Mouse (Mus musculus): ENCODE data around the gene Cpox.
A peak's percentile ranks its signal among the peaks of the same experiment; 100 is the strongest.

Cpox gene

DNA sequence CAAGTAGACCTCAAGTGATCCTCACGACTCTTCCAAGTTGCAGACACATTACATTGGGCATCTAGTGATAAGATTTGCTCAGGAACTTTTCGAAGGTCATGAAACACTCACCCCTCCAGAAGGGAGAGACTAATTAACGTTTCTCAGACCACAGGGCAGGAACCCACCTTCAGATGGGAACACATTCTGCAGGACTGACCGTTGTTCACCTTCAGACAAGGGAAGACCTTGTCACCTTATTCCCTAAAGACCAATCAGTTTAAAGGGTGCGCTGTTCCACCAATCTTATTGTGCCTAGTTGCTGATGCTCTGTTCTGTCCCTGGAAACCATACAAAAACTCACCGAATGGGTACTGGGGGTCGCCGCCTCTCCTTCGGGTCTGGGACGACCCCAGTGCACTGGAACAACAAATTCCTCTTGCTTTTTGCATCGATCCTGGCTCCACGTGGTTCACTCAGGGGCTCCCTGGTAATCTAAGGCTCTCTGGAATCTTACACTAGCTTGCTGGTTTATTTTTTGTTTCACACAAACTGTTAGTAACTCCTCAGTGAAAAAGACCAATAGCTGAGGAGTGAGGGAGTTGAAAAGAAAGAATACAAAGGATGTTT lies 30.8 kb downstream of the Cpox start:
- no peak for DNase-seq (ENCODE audit: low read depth, low spot score)

GRCm38 (mm10) chr16:58701779-58702178 lies 31.7 kb downstream of the Cpox start:
- no peak for DNase-seq (ENCODE audit: low read depth, low spot score)

DNA sequence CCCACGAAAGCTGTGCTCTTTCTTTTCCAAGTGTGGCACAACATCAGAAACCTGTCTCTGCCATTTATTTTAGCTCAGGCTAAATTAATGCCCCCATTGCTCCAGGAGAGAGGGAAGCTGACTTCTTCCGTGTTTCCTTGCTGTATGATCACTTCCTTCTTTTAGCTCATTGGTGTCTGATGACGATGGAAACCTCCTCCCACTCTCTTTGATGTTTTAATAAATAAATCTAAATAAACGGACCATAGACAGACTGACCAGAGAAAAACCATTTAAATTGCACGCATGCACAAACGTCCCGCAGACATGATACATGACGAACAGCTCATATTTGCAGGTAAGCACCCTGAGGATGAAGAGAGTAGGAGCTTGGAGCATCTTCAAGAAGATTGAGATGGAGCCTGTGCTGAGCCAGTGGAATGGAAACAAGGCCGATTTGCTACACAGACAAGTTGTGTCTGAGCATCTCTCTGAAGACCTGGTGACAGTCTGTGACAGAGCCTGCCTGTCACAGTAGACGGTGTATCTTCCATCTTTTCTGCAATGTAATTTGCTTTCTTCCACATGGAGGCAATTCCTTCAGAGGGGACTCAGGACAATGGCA lies 32.3 kb downstream of the Cpox start:
- no peak for DNase-seq (ENCODE audit: low read depth, low spot score)

GRCm38 (mm10) chr16:58703382-58704124 lies 33.5 kb downstream of the Cpox start:
- no peak for DNase-seq (ENCODE audit: low read depth, low spot score)

DNA sequence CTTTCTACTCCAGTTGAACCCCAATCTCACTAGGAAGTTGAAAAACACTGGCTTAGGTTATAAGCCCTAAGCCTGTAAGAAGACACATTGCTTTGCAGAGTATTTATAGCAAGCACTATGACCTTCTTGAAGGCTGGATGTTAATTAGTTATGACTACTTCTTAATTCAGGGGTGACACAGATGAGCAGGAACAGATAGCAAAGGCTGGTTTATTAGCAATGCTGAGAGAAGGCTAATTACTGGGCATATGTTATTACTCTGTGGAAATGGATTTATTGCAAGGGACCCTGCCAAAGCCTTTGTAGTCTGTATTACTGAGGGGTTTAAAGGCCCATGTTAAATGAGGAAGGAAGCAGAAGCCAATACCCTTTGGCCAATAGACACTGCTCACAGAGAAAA lies 34.9 kb downstream of the Cpox start:
- DNase-seq (ENCODE audit: low read depth, low spot score) = no peak

DNA sequence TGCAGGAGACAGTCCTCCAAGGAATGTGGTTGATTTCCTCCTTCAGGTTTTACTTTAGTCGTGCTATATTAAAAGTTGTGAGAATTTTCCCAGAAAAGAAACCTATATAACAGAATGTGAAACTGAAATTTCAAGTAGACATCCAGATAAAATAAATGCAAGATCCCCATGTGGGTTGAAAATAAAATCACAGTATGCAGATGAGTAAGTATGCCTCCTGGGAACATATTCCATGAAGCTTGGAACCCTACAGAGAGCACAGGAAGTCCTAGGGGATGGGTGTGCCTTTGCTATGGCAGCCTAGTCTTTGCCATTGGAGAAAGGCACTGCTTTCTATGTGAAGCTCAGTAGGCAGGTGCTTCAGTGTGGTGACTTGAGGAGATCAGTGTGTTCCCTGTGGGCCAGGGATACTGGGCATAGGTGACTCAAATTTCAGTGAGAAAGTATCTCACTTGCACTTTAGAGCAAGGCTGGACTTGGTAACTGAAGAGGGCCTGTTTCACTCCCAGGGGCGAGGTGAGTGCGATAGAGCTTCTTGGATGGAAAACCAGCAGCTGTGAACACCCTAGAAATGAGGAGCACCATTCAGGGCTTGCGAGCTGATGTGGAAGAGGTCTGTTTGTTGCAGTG lies 37.3 kb downstream of the Cpox start:
- peak; percentile 71 for DNase-seq (ENCODE audit: low read depth, low spot score)

- no peak for DNase-seq (ENCODE audit: low read depth, low spot score)
Measured at GRCm38 (mm10) chr16:58708601-58709475, 38.7 kb downstream of the Cpox start.

DNA sequence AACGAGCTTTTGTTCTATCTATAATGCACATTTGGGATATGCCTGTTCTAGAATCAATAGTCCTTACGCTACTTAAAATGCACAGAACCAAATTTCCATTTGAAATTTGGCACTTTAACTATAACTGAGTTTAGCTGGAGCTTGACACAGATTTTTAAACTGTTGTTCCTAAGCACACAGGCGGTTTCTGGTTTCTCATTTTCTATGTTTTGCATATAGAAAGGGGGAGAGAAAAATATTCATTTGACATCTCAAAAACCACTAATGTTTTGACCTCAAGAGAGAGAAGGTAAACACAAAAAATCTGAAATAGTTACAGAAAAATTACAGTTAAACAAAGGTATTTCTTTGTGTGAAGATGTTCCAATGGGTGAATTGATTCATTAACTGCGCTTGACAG lies 39.4 kb downstream of the Cpox start:
- no peak for DNase-seq (ENCODE audit: low read depth, low spot score)

DNA sequence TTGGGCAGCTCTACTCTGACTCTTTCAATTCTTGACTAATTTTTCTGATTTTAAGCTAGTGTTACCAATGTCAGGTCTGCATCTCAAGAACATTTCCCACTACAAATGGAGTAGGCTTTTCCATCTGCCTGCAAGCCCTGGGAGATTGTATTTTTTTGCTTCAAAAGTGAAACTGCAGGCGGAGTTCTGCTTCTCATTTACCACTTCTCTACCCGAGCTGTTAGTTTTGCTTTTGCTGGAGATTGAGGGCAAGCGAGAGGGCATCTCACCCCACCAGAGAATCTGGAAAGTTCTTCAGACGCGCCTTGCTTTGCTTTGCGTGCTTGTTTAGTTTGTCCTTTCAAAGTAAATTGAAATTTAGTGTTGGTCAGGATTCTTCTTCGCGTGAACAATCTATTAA lies 42.1 kb downstream of the Cpox start:
- DNase-seq (ENCODE audit: low read depth, low spot score) = no peak

DNA sequence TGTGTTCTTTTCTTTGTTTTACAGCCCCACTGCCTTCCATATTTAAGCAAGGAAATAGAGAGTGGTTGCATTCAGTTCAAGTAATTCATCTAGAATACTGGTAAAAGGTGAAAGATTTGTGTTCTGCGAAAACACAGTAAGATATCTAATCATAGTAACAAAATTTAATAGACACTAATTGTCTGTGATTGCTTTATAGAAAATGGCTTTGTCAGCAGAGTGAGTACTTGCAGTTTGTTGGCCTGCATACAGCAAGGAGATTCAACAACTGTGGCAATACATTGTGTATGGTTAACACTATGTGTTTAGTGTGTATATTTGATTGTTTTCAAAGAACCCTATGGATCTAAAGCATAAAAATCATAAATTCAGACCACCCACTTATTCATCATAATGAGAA lies 43.0 kb downstream of the Cpox start:
- DNase-seq (ENCODE audit: low read depth, low spot score) = no peak

DNA sequence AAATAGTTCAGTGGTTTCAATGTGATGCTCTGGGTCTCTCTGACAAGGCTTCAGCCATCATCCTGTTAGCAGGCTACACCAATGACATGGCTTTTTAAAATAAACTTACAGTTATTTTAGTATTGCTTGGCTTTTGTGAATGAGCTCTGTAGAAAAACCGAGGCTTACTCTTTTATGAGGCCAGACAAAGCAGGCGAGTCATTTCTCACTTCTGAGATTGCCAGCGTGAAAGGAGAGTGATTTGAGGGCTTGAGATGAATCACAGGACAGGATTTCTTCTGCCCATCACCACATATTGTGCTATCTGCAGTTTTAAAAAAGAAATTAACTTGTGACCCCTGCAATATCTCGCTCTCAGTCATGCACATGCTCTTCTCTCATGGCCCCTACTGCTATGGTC lies 44.9 kb downstream of the Cpox start:
- no peak for DNase-seq (ENCODE audit: low read depth, low spot score)

- no peak for DNase-seq (ENCODE audit: low read depth, low spot score)
Measured at GRCm38 (mm10) chr16:58718666-58719120, 48.6 kb downstream of the Cpox start, which contains the start of gene Gpr15. Gene Gpr15 (minus strand): TSS chr16:58719070.

- DNase-seq (ENCODE audit: low read depth, low spot score) = no peak
Measured at GRCm38 (mm10) chr16:58722292-58722691, 52.2 kb downstream of the Cpox start.

GRCm38 (mm10) chr16:58726680-58727476 lies 56.8 kb downstream of the Cpox start:
- DNase-seq (ENCODE audit: low read depth, low spot score) = no peak

DNA sequence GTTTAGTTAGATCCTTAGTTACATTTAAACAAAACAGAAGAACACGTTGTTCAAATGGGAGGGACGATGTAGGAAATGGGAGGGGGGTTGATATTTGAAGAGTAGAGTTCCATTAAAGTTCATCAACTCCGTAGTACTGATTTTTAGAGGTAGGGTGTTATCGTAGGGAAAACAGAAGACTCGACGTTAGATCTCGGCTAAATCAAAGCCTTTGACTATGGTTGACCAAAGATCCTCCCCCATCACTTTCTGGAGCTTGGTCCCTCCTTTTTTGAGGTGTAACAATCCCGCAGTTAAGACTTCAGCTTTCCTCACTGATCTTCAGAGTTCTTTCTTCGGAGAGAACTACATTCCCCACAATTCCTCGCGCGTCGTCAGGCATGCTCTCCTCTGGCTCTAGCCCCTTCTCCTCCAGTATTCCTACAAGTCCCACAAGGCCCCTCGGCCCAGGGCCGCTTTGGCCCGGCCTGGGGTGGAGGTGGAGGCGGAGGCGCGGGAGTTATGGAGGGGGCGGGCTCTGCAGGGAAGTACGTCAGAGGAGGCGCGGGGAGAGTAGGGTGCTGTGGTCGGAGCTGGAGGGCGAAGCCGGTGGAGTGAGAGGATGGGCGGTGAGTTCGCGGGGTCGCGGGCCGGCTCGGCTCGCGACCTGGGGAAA lies 57.5 kb downstream of the Cpox start, which contains the start of gene Cldnd1:
Gene Cldnd1 (plus strand): TSS at position 434 of the 655 bp plus-strand sequence.
- DNase-seq (ENCODE audit: low read depth, low spot score) = peak; percentile 98

DNA sequence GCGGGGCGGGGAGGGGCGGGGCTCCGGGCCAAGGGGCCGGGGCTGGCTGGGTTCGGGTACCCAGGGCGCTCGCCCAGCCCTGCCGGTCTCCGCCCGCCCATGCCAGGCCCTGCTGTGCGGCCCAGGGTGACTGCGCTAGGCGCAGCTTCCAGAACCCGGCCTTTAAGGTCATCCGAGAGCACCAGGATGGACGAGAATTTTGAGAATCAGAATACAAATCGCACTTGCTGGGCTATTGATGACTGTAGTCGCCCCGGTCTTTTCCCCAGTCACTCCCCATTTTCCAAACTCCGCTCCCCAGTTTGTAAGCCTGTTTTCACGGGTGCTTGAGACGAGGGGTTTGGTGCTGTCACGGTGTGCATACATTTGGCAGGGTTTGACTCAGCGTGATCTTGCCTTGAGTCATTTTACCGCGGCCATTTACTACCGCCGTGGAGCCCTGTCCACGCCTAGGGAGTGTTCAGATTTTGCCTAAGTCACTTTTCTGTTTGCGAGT lies 58.1 kb downstream of the Cpox start:
- no peak for DNase-seq (ENCODE audit: low read depth, low spot score)

- DNase-seq (ENCODE audit: low read depth, low spot score) = no peak
Measured at GRCm38 (mm10) chr16:58738205-58738604, 68.1 kb downstream of the Cpox start.

DNA sequence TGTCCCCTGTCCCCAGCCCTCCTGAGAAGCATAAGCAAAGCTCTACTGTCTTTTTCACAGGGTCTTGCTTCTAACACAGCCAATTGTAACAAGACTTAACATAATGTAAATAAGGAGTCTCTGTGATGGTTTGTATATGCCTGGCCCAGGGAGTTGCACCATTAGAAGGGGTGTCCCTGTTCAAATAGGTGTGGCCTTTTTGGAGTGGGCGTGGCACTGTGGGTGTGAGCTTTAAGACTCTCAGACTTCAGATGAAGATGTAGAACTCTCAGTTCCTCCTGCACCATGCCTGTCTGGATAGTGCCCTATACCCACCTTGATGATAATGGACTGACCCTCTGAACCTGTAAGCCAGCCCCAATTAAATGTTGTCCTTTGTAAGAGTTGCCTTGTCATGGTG lies 68.7 kb downstream of the Cpox start:
- no peak for DNase-seq (ENCODE audit: low read depth, low spot score)

- no peak for DNase-seq (ENCODE audit: low read depth, low spot score)
Measured at GRCm38 (mm10) chr16:58740751-58741150, 70.7 kb downstream of the Cpox start.

DNA sequence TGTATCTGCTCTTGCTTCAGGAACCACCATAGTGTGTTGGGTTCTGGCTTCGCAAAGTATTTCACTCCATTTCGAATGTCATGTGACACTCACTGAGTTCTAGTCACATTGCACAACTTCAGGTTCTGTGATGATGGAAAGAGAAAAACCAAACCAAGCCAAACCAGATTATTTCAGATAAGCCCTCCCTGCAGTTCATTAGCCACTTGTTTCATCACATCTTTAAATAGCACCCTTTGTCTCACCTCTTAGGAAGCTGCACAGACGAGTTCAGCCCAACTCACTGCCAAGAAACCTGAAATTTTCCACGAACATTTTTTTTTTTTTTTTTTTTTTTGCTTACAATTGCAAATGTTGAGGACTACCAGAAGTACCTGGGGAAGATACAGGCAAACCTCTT lies 76.6 kb downstream of the Cpox start:
- no peak for DNase-seq (ENCODE audit: low read depth, low spot score)

Measured in telencephalon, adult 2 months (tissue).